Mouse (Mus musculus) bone marrow, adult 2 months (tissue): ENCODE measurements at regions not wholly inside any gene's neighbourhood (a gene's known extent, or its start where the extent isn't known, plus 50 kb on each side); places are given as distances from the start of the nearest gene placed in this dataset.
"Not testable (repeated sequence)": the region's sequence is repeated elsewhere in the genome, so short reads cannot be mapped to it uniquely, and the experiment has no call there.

Experiments used
- H3K27ac ChIP-seq: fragments of 200-500 bp; 2 replicates; pipeline ENCODE4 v1.5.1; 2012; ENCODE audit warnings: low read depth, mild to moderate bottlenecking, control low read depth, inconsistent platforms, low read length; ENCODE audit not compliant: control insufficient read depth, poor library complexity, insufficient read depth
- H3K4me1 ChIP-seq: fragments of 200-500 bp; 2 replicates; pipeline ENCODE4 v1.6.1; 2011; ENCODE audit warnings: low read length; ENCODE audit not compliant: control insufficient read depth, insufficient read depth
- H3K4me3 ChIP-seq: fragments of 200-500 bp; replicated peaks from 2 replicates; pipeline ENCODE3; 2011; ENCODE audit warnings: mild to moderate bottlenecking, low read depth, low read length, control low read depth; ENCODE audit not compliant: control insufficient read depth
- CTCF ChIP-seq: fragments of 200-500 bp; IDR thresholded peaks from 2 replicates; pipeline ENCODE4 v1.5.1; 2011; ENCODE audit warnings: low read length, control low read depth; ENCODE audit not compliant: control insufficient read depth, insufficient read depth
- POLR2A ChIP-seq: fragments of 200-500 bp; IDR thresholded peaks from 2 replicates; pipeline ENCODE4 v1.6.1; 2011; ENCODE audit warnings: low read depth, mild to moderate bottlenecking, control low read depth, low read length, borderline replicate concordance; ENCODE audit not compliant: control insufficient read depth
- WGBS: fragments of 180-500 bp; shearing (Covaris S2); methylation state at CpG from one replicate; pipeline ENCODE4 v1.1.7; 2018; 5-methylcytosine and 5-hydroxymethylcytosine counted together

- H3K4me3 ChIP-seq = no peak overlapping the region
- no peaks in the 10 kb centered on the region for H3K4me1 ChIP-seq
- TF ChIP-seq POLR2A (no peak), CTCF (no peak)
- WGBS = 74% methylated on average over 3 of the region's 3 CpGs
- no peak overlapping the region for H3K27ac ChIP-seq
Observed at GRCm38 (mm10) chr12:77596676-77597075, 358.8 kb downstream of the Fut8 start.

- WGBS = 75% methylated on average over 3 of the region's 3 CpGs
- no peak for TF ChIP-seq CTCF
- no peak for TF ChIP-seq POLR2A
- no peak overlapping the region for H3K4me3 ChIP-seq
- no peaks in the 10 kb centered on the region for H3K4me1 ChIP-seq
- no peak overlapping the region for H3K27ac ChIP-seq
Observed at GRCm38 (mm10) chr12:77597627-77598333, 359.9 kb downstream of the Fut8 start.

DNA sequence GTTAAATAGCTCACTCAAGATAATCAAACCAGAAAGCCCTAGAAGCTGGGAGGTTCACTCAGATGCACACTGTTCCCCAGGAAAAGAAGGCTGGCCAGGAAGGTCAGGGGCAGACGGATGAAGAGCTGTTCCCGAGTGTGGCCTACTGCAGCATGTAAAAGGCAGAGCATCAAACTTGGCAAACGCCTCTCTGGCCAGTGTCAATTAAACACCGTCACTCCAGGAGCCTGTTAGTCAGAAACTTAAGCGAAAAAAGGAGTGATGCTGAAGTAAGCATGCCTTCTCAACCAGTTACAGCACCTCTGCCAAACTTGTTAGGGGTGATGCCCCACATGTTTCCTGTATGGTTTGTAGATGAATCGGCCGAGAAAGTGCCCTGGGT, 360.4 kb downstream of the Fut8 start:
- no peak for TF ChIP-seq POLR2A

GRCm38 (mm10) chr12:77599391-77599790, 361.5 kb downstream of the Fut8 start:
- no peak overlapping the region for H3K27ac ChIP-seq
- no peaks in the 10 kb centered on the region for H3K4me1 ChIP-seq
- 67% methylated on average over 2 of the region's 2 CpGs for WGBS
- TF ChIP-seq CTCF (no peak), POLR2A (no peak)
- H3K4me3 ChIP-seq = no peak overlapping the region

More for the DNA sequence above, 360.4 kb downstream of the Fut8 start:
- Histone ChIP-seq H3K4me3 (no peak overlapping the region), H3K4me1 (no peaks in the 10 kb centered on the region), H3K27ac (no peak overlapping the region)
- 68% methylated on average over 7 of the region's 7 CpGs for WGBS

DNA sequence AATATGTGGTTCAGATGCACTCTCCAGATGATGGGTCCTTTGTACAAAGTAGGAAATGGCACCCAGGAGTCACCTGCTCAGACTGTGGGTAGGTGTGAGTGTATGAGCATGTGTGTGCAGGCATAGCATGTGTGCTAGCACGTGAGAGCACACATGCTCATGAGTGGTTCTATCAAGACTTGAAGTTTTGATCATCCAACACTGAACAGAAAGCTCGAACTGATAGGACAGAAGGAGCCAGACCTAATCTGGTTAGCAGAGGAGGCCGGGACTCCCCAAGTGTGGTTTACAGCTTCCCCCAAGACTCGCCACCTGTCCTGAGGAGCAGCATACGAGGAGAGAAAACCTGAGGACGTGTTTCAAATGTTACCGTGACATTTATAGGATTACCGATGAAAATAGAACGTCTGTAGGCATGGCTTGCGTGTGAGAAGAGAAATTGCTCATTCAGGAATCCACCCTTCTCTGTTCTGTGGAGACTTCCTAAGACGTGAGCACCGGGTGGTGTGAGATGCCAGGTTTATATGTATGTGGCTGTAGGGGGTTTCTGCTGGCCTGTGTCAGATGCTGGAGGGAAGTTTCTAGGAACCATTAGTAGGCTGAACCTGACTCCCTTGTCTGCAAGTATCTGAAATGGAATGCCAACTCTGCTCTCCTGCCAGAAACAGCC, 366.0 kb downstream of the Fut8 start:
- no peak overlapping the region for H3K27ac ChIP-seq
- no peak overlapping the region for H3K4me3 ChIP-seq
- H3K4me1 ChIP-seq = no peaks in the 10 kb centered on the region
- 76% methylated on average over 12 of the region's 12 CpGs for WGBS
- TF ChIP-seq POLR2A (no peak), CTCF (no peak)

- Histone ChIP-seq H3K4me3 (no peak overlapping the region), H3K27ac (no peak overlapping the region), H3K4me1 (no peaks in the 10 kb centered on the region)
- WGBS = 86% methylated on average over 3 of the region's 3 CpGs
- no peak for TF ChIP-seq POLR2A
- TF ChIP-seq CTCF = no peak
Observed at GRCm38 (mm10) chr12:77617552-77617951, 379.6 kb downstream of the Fut8 start.

GRCm38 (mm10) chr12:77622243-77622642, 384.3 kb downstream of the Fut8 start:
- Histone ChIP-seq H3K4me3 (no peak overlapping the region), H3K4me1 (no peaks in the 10 kb centered on the region), H3K27ac (no peak overlapping the region)
- TF ChIP-seq POLR2A = no peak
- no peak for TF ChIP-seq CTCF

DNA sequence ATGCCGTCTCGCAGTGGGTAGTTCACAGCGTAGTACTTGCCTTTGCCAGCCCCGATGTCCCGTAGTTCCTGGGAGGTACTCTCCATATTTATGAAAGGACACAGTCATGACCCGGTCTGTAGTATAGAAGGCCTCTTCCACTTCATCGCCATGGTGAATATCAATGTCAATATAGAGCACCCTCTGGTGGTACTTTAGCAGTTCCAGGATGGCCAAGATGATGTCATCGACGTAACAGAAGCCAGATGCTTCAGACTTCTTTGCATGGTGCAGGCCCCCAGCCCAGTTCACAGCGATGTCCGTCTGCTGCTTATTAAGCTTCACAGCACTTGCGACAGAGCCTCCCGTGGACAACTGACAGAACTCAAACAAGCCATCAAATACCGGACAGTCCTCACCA, 386.4 kb downstream of the Fut8 start:
- H3K27ac ChIP-seq, H3K4me3 ChIP-seq, H3K4me1 ChIP-seq: not testable (repeated sequence)
- 83% methylated on average over 14 of the region's 14 CpGs for WGBS

DNA sequence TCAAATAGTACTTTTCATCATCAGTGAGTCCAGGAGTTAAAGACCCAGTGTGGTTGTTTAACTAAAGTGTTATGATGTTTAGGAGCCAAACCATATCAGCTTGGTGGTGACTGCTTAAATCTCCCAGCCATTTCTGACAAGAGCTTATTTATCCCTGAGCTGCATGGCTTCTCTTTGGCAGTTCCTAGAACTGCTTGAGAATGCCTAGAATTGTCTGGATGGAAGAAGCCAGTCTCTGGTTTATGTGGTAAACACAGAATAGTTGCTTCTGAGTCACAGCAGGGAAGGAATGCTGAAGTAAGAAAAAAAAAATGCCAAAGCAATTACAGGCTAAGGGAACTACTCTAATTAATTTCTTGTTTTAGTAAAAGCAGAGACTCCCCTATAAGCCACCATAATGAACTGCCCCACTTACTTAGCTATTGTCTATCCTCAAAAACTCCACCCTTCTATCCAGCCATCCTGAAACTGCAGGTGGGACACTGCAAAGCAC, 390.5 kb downstream of the Fut8 start:
- TF ChIP-seq CTCF (no peak), POLR2A (no peak)
- H3K4me1 ChIP-seq = no peaks in the 10 kb centered on the region

More for the DNA sequence above, 390.5 kb downstream of the Fut8 start:
- H3K27ac ChIP-seq = no peak overlapping the region
- H3K4me3 ChIP-seq = no peak overlapping the region
